Mouse (Mus musculus) T-cell, adult 2 months (primary cell): Measurements from ENCODE around the gene Slco1c1.

ENCODE experiments used
- DNase-seq: peaks from one replicate; pipeline ENCODE4 v3.0.0; 2022; ENCODE audit warnings: low spot score

The Slco1c1 gene

DNA sequence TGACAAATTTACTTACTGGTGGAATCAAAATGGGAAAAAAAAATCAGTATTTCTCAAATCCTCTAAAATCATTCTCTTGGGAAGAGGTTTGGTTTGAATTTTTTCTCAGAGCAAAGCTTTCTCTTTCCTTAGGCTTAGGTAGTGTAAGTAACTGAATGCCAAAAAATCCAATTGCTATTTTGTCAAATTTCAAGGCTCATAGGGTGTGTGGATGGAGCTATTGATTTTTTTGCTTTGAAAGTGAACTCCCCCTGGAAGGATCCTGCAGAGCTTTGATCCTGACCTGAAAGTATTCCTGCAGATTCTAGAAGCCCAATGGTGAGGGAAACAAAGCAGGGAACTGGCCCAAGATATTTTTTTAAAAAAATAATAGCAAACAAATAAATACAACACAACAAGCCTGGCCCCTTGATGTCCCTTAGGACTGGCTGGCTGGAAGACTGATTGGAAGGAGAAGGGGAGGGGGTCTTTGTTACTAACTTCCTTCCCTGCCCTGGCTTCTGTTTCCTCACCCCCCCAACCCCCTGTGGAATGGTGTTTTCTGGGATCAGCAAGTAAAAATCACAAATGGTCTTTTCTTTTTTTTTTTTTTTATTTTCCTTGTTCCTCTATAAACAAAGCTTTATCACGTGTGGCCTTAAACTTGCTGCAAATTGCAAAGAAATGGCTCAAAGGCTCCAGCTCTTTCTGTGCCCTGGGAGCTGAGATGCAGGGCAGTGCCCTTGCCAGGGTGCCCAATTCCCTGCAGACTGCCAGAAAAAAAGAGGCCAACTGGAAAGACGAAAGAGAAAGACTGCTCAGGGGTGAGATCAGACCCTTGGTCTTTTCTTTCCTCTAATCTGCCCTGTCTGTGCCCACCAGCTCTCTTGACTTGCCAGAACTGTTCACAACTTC, at the start of gene Slco1c1:
Gene Slco1c1 (plus strand): TSS at position 622 of the 894 bp plus-strand sequence.
- no peak for DNase-seq

DNA sequence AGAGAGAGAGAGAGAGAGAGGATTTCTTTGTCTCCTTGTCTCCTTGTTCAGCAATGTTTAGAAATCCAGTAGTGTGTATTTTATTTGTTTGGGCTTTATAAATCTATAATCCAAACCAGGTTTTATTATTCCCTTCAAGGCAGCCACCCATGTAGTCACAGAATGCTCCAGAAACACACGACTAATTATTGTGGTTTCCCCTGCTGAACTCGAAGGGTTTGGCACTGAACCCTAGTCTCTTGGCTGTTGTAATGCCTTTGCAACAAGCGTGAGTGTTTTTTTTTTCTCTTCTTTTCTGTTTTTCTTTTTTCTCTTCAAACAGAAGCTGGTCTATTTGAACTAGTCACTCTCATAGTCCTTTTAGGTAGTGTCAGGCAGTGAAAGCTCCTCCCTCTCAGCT, 49.5 kb upstream of the Slco1c1 start:
- DNase-seq, result no peak

DNA sequence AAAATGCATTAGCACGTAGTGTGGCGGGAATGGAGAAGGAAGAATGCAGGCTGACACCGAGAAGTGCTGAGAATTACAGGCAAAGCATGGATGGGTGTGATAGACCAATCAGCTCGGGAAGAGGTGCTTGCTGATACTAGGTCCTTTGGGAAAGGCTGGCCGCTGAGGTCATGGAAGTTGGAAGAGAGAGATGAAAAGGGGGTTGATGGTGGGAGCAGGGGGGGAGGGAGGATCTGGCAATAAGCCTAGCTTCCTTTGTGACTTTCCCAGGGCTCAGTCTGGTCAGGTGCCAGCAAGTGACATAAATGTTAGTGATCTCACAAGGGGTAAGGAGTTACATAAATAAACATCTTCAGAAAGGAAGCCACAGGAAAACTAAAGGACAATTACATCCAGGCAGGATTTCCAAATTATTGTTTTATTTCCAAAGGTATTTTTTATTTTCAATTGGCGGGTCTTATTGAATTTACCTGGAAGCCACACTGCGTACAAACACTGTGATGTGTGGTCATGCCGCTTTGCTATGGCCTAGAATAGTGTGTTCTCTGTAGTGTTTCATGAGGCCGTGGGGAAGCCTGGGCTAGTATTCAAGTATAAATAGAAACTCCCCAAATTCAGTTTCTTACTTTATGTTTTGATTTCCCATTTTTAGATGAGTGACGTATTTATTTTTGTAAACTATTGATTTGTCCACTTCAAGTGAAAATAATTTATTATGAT, 38.7 kb upstream of the Slco1c1 start:
- DNase-seq, result no peak

DNA sequence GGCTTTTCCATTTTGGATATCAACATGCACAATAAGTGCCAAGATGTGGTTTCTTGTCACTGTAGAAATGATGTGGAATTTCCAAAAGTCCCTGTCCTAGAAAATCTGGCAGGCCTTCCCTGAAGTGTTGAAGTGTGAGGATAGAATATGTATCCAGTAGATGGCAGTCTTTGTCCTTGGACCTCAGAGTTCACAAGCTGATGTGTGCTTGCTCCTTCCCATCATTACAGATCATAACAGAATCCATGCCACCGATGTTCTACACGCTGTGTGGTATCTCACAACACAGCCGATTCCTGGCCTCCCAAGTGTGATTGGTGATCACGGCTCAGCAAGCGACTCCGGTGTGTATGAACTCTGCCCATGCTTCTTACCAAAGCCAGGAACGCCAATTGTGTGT, 36.9 kb upstream of the Slco1c1 start:
- no peak for DNase-seq

DNA sequence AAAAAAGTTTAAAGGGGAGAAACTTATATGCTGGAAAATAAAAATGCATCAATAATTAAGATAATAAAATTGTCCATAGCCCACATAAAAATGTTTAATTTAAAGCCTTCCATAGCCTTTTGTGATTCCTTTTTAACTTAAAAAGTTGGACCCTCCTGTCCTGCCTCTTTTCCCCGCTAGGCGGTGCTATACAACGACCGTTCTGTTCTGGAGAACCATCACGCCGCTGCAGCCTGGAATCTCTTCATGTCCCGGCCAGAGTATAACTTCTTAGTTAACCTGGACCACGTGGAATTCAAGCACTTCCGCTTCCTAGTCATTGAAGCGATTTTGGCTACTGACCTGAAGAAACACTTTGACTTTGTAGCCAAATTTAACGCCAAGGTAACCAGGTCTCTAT, 35.5 kb upstream of the Slco1c1 start:
- DNase-seq, result no peak

DNA sequence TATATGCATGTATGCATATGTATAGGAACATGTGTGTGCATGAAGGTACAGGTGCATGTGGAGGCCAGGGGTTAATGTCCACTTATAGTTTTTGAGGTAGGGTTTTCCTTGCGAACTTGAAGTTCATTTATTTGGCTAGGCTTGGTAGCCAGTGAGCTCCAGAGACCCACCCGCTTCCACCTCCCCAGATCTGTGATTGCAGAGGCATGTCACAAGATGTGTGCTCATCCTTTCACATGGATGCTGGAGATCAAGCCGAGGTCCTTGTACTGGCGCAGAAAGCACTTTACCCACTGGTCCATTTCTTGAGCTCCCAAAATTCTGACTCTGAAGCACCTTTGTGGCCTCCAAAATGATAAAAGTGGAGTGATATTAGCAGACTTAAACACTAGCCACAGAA, 29.3 kb upstream of the Slco1c1 start:
- DNase-seq, result no peak

DNA sequence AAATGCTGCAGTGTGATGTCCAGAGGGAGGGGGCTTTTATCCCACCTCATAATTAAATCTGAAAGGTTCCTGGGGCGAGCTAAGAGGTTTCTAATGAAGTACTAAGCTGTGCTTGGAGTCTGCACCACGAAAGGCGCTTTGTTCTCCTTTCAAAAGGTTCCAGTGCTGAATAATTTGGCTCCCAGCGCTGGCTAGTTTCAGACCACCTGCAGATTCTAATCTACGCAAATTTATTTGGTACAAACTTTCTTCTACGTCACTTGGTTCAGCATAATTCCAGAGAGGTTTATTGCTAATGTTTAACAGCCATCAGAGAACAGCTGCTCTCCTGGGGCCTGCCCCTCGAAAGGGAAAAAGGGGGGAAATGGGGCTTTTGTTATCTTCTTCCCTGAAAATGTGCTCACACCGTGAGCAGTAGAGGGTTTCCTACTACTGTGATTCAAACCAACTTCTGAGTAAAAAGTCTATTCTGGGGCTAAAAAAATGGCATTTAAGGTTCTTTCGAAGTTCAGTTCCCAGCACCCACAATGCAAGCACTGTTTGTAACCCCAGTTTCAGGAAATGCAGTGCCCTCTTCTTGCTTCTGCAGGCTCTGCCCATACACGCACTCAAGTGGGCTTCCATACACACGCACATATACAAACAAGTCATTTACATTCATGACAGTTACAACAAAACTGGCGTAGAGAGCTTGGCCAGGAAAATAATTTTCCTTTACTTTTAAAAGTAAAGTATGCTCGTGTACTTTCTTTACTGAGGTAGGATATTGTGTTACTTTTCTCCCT, 28.3 kb upstream of the Slco1c1 start:
- DNase-seq, result no peak

- DNase-seq, result no peak
Measured at GRCm38 (mm10) chr6:141499511-141499910, 24.7 kb upstream of the Slco1c1 start.

DNA sequence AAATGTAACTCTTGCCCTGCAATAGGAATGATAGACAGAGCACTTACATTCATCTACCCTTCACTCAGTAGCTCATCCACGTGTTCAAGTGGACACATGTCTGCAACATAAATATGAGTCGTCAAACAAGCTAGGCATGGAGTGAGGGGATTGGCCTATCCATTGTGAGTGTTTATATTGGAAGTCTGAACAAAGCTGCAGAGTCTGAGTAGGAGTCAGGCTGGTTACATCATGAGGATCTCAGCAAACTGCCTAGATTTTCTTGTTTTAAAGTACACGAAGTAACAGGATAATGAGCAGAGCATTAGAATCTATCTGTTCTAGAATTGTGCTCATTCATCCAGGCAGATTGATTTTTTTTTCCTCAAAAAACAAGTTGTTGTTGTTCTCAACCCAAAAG, 23.0 kb upstream of the Slco1c1 start:
- DNase-seq, result no peak

- DNase-seq, result no peak
Measured at GRCm38 (mm10) chr6:141522541-141522940, 1.6 kb upstream of the Slco1c1 start.

- no peak for DNase-seq
Measured at GRCm38 (mm10) chr6:141525787-141526186, 1.6 kb downstream of the Slco1c1 start.

GRCm38 (mm10) chr6:141530865-141531264, 6.7 kb downstream of the Slco1c1 start:
- DNase-seq, result no peak

DNA sequence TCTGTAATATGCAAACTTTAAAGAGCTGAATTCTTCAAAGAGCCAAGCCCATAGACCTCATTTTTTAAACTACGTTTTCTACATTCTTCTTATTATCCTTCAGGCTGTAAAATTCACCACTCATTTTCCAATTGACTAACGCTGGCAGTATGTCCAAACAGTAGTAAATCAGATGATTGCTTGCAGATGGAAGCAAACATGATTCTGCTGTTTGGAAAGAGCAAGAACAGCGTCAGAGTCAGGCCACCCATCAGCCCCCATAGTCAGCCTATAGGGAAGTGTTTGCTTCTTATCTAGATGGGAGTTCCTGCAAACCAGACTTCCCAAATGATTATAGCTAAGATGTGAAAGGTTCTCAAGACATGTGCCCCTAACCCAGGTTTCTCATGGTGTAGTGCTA, 13.1 kb downstream of the Slco1c1 start:
- DNase-seq, result no peak

DNA sequence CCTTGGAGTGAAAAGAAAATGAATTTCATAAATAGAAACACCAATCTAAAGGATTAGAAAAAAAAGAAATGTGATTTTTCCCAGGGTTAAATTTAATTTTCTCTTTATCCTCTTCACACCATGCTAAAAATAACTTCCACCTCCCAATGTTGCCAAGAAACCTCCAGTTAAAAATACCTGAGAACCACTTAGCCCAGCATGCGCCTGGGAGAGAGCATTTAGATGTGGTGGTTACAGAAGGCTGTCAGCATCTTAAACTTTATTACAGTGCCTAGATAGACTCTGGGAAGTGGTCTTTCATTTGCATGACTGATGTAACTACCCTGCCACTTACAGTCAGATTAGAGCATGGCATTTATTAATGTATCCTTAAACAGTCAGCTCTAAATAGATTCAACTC, 17.0 kb downstream of the Slco1c1 start:
- DNase-seq, result no peak

GRCm38 (mm10) chr6:141543344-141543743, 19.2 kb downstream of the Slco1c1 start:
- DNase-seq, result no peak

GRCm38 (mm10) chr6:141558118-141558517, 34.0 kb downstream of the Slco1c1 start:
- DNase-seq, result no peak

DNA sequence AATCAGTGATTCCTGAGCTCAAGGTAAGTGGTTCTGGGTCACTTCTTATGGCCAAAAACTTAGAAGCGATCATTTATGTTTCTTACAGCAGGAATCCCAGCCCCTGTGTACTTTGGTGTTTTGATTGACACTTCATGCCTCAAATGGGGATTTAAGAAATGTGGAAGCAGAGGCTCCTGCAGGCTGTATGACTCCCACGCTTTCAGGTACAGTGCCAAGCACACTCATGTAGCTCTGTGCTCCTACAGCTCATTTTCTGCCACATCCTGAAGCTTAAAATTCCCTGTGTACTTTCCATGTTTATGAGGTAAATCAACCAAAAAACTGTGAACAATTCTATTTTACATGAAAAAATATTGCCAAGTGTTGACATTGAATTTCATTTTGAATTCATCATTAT, 43.2 kb downstream of the Slco1c1 start:
- DNase-seq, result no peak

- no peak for DNase-seq
Measured at GRCm38 (mm10) chr6:141567852-141568558, 43.8 kb downstream of the Slco1c1 start.

DNA sequence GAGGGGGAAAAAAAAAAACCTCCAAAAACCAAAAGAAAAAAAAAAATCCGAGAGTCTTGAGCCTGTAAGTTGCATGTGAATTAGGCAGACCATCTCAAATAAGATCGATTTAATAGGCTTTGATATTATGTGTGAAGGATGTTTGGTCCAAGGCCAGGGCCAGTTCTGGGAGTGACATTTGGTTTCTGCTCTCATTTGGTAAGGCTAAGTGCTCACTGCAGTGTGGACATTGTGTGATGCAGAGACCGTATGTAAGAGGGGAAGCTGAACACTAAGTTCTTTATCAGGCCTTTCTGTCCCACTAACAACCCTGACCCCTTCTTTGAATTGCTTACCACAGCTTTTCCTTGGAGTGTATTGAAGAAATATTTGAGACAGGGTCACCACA, 44.4 kb downstream of the Slco1c1 start:
- DNase-seq, result no peak

DNA sequence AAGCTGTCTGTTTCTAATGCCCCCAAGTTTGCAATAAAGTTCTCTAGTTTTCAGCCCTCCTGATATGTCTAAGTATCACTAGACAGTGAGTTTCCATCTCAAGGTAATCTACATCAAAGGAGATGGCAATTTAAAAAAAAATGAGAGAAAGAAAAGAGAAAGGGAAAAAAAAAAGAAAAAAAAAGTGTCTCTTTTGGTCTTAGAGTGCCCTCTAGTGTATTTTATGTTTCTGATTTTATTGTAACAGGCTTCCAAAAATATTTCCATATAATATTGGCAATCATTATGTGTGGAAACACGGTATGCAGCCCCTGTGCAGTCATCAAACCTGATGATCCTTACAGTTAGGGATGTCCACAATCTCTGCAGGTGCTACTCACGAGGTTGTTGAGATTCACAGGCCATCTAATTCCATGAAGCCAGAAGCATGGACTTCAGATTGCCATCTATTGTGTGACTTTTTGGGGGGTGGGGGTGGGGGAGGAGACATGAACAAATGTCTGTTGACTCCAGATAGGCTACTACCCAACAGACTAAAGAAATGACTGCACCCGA, 52.6 kb downstream of the Slco1c1 start:
- no peak for DNase-seq

- no peak for DNase-seq
Measured at GRCm38 (mm10) chr6:141584791-141585403, 60.7 kb downstream of the Slco1c1 start.
